Mouse (Mus musculus) yolk sac, embryonic 10.5 days (tissue): ENCODE data around the gene Klk11.

Experiments
- DNase-seq: peaks from one replicate; pipeline ENCODE4 v3.0.0-alpha.2; 2017; ENCODE audit warnings: low spot score

The Klk11 gene

GRCm38 (mm10) chr7:43796355-43796754 lies 22.0 kb downstream of the Klk11 start:
- DNase-seq, result no peak

GRCm38 (mm10) chr7:43797333-43797769 lies 22.9 kb downstream of the Klk11 start, which contains the start of gene Klk8:
Gene Klk8 (plus strand): TSS chr7:43797577.
- DNase-seq, result no peak

- DNase-seq, result no peak
Measured at GRCm38 (mm10) chr7:43797844-43798462, 23.5 kb downstream of the Klk11 start.

GRCm38 (mm10) chr7:43799876-43800275 lies 25.5 kb downstream of the Klk11 start:
- no peak for DNase-seq

GRCm38 (mm10) chr7:43810994-43811393 lies 36.6 kb downstream of the Klk11 start, which contains the start of gene Klk7:
Gene Klk7 (plus strand): TSS chr7:43811294.
- no peak for DNase-seq

GRCm38 (mm10) chr7:43815211-43815610 lies 40.8 kb downstream of the Klk11 start:
- DNase-seq, result no peak

GRCm38 (mm10) chr7:43816746-43817145 lies 42.3 kb downstream of the Klk11 start:
- no peak for DNase-seq

- DNase-seq, result no peak
Measured at GRCm38 (mm10) chr7:43821581-43821980, 47.2 kb downstream of the Klk11 start.

GRCm38 (mm10) chr7:43824199-43824598 lies 49.8 kb downstream of the Klk11 start, which contains the start of gene Klk6:
Gene Klk6 (plus strand): TSS chr7:43824499.
- DNase-seq, result no peak

- no peak for DNase-seq
Measured at GRCm38 (mm10) chr7:43826056-43826455, 51.7 kb downstream of the Klk11 start.

GRCm38 (mm10) chr7:43827706-43828105 lies 53.3 kb downstream of the Klk11 start:
- no peak for DNase-seq
